Mouse (Mus musculus): ENCODE results near the gene Hdhd5. TPM values are rescaled to one million over a fixed set of nuclear protein-coding genes. Genes with fewer than 3 reads are reported as not detected.

Gene Hdhd5
- polyA plus RNA-seq, 1 experiment from 2014 or later, result 20.5 TPM

GRCm38 (mm10) chr6:120473427-120473826 lies 57.7 kb downstream of the Hdhd5 start:
- WGBS, result 37% methylated on average over 5 of the region's 5 CpGs
- H3K4me3 ChIP-seq, result no peak overlapping the region
- no peaks in the 10 kb centered on the region for H3K36me3 ChIP-seq
- DNase-seq (ENCODE audit: low spot score), result no peak
- no peaks in the 10 kb centered on the region for H3K9me3 ChIP-seq
- 0 out of 2 replicates have a peak, but pooled peaks cover 3% of the 10 kb centered on the region for H3K27me3 ChIP-seq (ENCODE audit: insufficient read depth, poor library complexity, severe bottlenecking)
- H3K27ac ChIP-seq, result peak overlapping the region; percentile 6; the same call in 1 of the 2 replicates
- peaks cover 38% of the 10 kb centered on the region for H3K4me1 ChIP-seq

GRCm38 (mm10) chr6:120472455-120473140 lies 58.5 kb downstream of the Hdhd5 start:
- H3K27me3 ChIP-seq (ENCODE audit: insufficient read depth, poor library complexity, severe bottlenecking), result 0 out of 2 replicates have a peak, but pooled peaks cover 3% of the 10 kb centered on the region
- no peak overlapping the region for H3K4me3 ChIP-seq
- no peak for DNase-seq (ENCODE audit: low spot score)
- H3K36me3 ChIP-seq, result no peaks in the 10 kb centered on the region
- peak overlapping the region; percentile 63 for H3K27ac ChIP-seq
- H3K9me3 ChIP-seq, result no peaks in the 10 kb centered on the region
- 33% methylated on average over 8 of the region's 8 CpGs for WGBS
- peaks cover 38% of the 10 kb centered on the region for H3K4me1 ChIP-seq

GRCm38 (mm10) chr6:120471991-120472441 lies 59.1 kb downstream of the Hdhd5 start:
- 0 out of 2 replicates have a peak overlapping the region, but pooled peaks have one; percentile 10 for H3K4me3 ChIP-seq
- peak overlapping the region; percentile 63 for H3K27ac ChIP-seq
- no peaks in the 10 kb centered on the region for H3K9me3 ChIP-seq
- H3K36me3 ChIP-seq, result no peaks in the 10 kb centered on the region
- DNase-seq (ENCODE audit: low spot score), result no peak
- H3K4me1 ChIP-seq, result peaks cover 38% of the 10 kb centered on the region
- WGBS, result 5% methylated on average over 5 of the region's 5 CpGs
- H3K27me3 ChIP-seq (ENCODE audit: insufficient read depth, poor library complexity, severe bottlenecking), result 0 out of 2 replicates have a peak, but pooled peaks cover 3% of the 10 kb centered on the region

- H3K9me3 ChIP-seq, result no peaks in the 10 kb centered on the region
- H3K27ac ChIP-seq, result peak overlapping the region; percentile 57
- DNase-seq (ENCODE audit: low spot score), result no peak
- H3K36me3 ChIP-seq, result no peaks in the 10 kb centered on the region
- peaks cover 38% of the 10 kb centered on the region for H3K4me1 ChIP-seq
- no peak overlapping the region for H3K4me3 ChIP-seq
- WGBS, result 68% methylated on average over 1 of the region's 1 CpGs
- H3K27me3 ChIP-seq (ENCODE audit: insufficient read depth, poor library complexity, severe bottlenecking), result peaks cover 3% of the 10 kb centered on the region; the same call in 1 of the 2 replicates
Measured at GRCm38 (mm10) chr6:120470666-120471065, 60.5 kb downstream of the Hdhd5 start.

GRCm38 (mm10) chr6:120469770-120470169 lies 61.3 kb downstream of the Hdhd5 start:
- peaks cover 8% of the 10 kb centered on the region for H3K27me3 ChIP-seq (ENCODE audit: insufficient read depth, poor library complexity, severe bottlenecking)
- no peak overlapping the region for H3K4me3 ChIP-seq
- H3K36me3 ChIP-seq, result no peaks in the 10 kb centered on the region
- H3K27ac ChIP-seq, result no peak overlapping the region
- H3K9me3 ChIP-seq, result no peaks in the 10 kb centered on the region
- DNase-seq (ENCODE audit: low spot score), result no peak
- peaks cover 38% of the 10 kb centered on the region for H3K4me1 ChIP-seq

GRCm38 (mm10) chr6:120469268-120469667 lies 61.9 kb downstream of the Hdhd5 start:
- no peaks in the 10 kb centered on the region for H3K36me3 ChIP-seq
- WGBS, result 64% methylated on average over 3 of the region's 3 CpGs
- DNase-seq (ENCODE audit: low spot score), result no peak
- H3K4me1 ChIP-seq, result peaks cover 39% of the 10 kb centered on the region
- no peak overlapping the region for H3K27ac ChIP-seq
- H3K9me3 ChIP-seq, result no peaks in the 10 kb centered on the region
- no peak overlapping the region for H3K4me3 ChIP-seq
- peaks cover 12% of the 10 kb centered on the region for H3K27me3 ChIP-seq (ENCODE audit: insufficient read depth, poor library complexity, severe bottlenecking)

GRCm38 (mm10) chr6:120468259-120468658 lies 62.9 kb downstream of the Hdhd5 start:
- H3K4me1 ChIP-seq, result peaks cover 44% of the 10 kb centered on the region
- 91% methylated on average over 4 of the region's 4 CpGs for WGBS

GRCm38 (mm10) chr6:120466609-120467329 lies 64.3 kb downstream of the Hdhd5 start:
- H3K9me3 ChIP-seq, result no peaks in the 10 kb centered on the region
- peaks cover 33% of the 10 kb centered on the region for H3K4me1 ChIP-seq
- WGBS, result 77% methylated on average over 10 of the region's 10 CpGs
- no peaks in the 10 kb centered on the region for H3K36me3 ChIP-seq
- no peak overlapping the region for H3K27ac ChIP-seq
- H3K4me3 ChIP-seq, result no peak overlapping the region
- H3K27me3 ChIP-seq (ENCODE audit: insufficient read depth, poor library complexity, severe bottlenecking), result peaks cover 37% of the 10 kb centered on the region
- DNase-seq (ENCODE audit: low spot score), result no peak

More at GRCm38 (mm10) chr6:120468259-120468658, 62.9 kb downstream of the Hdhd5 start:
- no peak for DNase-seq (ENCODE audit: low spot score)
- H3K36me3 ChIP-seq, result no peaks in the 10 kb centered on the region
- H3K27me3 ChIP-seq (ENCODE audit: insufficient read depth, poor library complexity, severe bottlenecking), result peaks cover 22% of the 10 kb centered on the region
- no peak overlapping the region for H3K27ac ChIP-seq
- no peak overlapping the region for H3K4me3 ChIP-seq
- H3K9me3 ChIP-seq, result no peaks in the 10 kb centered on the region

GRCm38 (mm10) chr6:120465393-120465792 lies 65.7 kb downstream of the Hdhd5 start:
- Histone ChIP-seq H3K27me3 (ENCODE audit: insufficient read depth, poor library complexity, severe bottlenecking) (peaks cover 50% of the 10 kb centered on the region), H3K27ac (no peak overlapping the region), H3K4me1 (peaks cover 26% of the 10 kb centered on the region), H3K9me3 (no peaks in the 10 kb centered on the region), H3K36me3 (no peaks in the 10 kb centered on the region), H3K4me3 (no peak overlapping the region)
- DNase-seq (ENCODE audit: low spot score), result no peak
- WGBS, result 60% methylated on average over 4 of the region's 4 CpGs

GRCm38 (mm10) chr6:120464406-120464939 lies 66.6 kb downstream of the Hdhd5 start:
- WGBS, result 54% methylated on average over 9 of the region's 9 CpGs
- no peak for DNase-seq (ENCODE audit: low spot score)
- Histone ChIP-seq H3K36me3 (no peaks in the 10 kb centered on the region), H3K9me3 (no peaks in the 10 kb centered on the region), H3K4me1 (peaks cover 17% of the 10 kb centered on the region), H3K4me3 (peak overlapping the region; percentile 76), H3K27me3 (ENCODE audit: insufficient read depth, poor library complexity, severe bottlenecking) (peaks cover 52% of the 10 kb centered on the region), H3K27ac (no peak overlapping the region)

- peak overlapping the region; percentile 82; the same call in 1 of the 2 replicates for H3K27ac ChIP-seq
- no peaks in the 10 kb centered on the region for H3K36me3 ChIP-seq
- WGBS, result 5% methylated on average over 11 of the region's 11 CpGs
- DNase-seq (ENCODE audit: low spot score), result no peak
- peaks cover 16% of the 10 kb centered on the region for H3K4me1 ChIP-seq
- peaks cover 54% of the 10 kb centered on the region for H3K27me3 ChIP-seq (ENCODE audit: insufficient read depth, poor library complexity, severe bottlenecking)
- H3K9me3 ChIP-seq, result no peaks in the 10 kb centered on the region
- peak overlapping the region; percentile 76 for H3K4me3 ChIP-seq
Measured at GRCm38 (mm10) chr6:120463884-120464283, 67.2 kb downstream of the Hdhd5 start.

- WGBS, result under 1% methylated on average over 90 of the region's 90 CpGs
- H3K36me3 ChIP-seq, result no peaks in the 10 kb centered on the region
- peak within 1 kb of the TSS; percentile 82 for H3K27ac ChIP-seq
- H3K27me3 ChIP-seq (ENCODE audit: insufficient read depth, poor library complexity, severe bottlenecking), result peaks cover 58% of the 10 kb centered on the region
- no peaks in the 10 kb centered on the region for H3K9me3 ChIP-seq
- H3K4me1 ChIP-seq, result peaks cover 16% of the 10 kb centered on the region
- peak; percentile 89 for DNase-seq (ENCODE audit: low spot score)
- H3K4me3 ChIP-seq, result peak within 1 kb of the TSS; percentile 76
Measured at GRCm38 (mm10) chr6:120463086-120463871, 67.8 kb downstream of the Hdhd5 start, which contains the start of gene Il17ra. TSS of gene Il17ra (plus strand) at chr6:120463247.

Measured in heart, embryonic 10.5 days (tissue).